Mouse (Mus musculus): ENCODE measurements around the gene Syde2. TPM values are rescaled to one million over a fixed set of nuclear protein-coding genes. Genes with fewer than 3 reads are reported as not detected.

The Syde2 gene
- polyA plus RNA-seq, 1 experiment from 2014 or later = 1.7 TPM

DNA sequence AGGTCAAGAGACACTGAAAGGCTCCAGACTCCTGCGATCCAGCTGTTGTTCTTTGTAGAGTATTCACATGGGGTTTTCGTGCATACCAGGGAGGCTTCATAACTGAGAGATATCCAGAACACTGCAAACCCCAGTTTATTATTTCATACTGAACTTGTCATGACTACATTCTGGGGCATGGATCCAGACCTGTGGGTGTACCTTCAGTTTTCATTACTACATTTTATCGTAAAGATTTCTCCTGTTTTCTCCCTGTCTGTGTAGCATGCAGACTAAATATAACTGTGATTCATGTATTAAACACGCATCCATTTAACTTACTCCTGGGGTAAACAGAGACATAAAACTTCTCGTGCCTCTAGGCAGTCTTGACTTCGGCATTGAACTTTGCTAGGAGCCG, 12.7 kb upstream of the Syde2 start:
- peaks cover 4% of the 10 kb centered on the region for H3K4me1 ChIP-seq

DNA sequence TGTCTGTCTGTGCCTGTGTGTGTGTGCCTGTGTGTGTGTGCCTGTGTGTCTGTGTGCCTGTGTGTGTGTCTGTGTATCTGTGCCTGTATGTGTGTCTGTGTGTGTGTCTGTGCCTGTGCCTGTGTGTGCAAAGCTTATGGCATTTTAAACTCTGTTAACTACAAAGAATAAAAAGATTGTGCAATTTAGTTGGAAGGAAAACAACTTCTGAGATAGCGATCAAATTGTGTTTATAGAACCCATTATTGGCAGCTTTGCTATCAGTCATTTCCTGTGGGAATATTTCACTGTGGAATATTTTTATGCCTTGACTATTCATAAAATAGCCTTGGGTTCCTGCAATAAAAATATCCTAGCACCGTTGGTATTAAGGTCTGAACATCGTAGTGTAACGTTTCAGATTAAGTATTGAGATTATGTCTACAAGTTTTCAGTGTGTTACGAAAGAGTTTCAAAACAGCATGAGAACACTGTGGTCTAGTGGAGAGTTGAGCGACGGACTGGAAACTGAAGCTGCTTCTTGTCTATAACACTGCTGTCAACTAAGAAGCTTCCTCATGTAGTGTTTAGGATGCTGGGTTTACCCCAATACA, 2.2 kb upstream of the Syde2 start:
- no peak for ATAC-seq (ENCODE audit: insufficient number of reproducible peaks, low FRiP score, low TSS enrichment, low read depth)
- H3K36me3 ChIP-seq = no peaks in the 10 kb centered on the region
- H3K4me1 ChIP-seq = peaks cover 15% of the 10 kb centered on the region
- H3K4me2 ChIP-seq = no peak overlapping the region
- no peak overlapping the region for H3K9ac ChIP-seq
- H3K9me3 ChIP-seq = no peaks in the 10 kb centered on the region
- no peak overlapping the region for H3K4me3 ChIP-seq
- no peak overlapping the region for H3K27ac ChIP-seq
- WGBS = 55% methylated on average over 7 of the region's 7 CpGs
- H3K27me3 ChIP-seq = no peaks in the 10 kb centered on the region

More for the DNA sequence above, 12.7 kb upstream of the Syde2 start:
- Histone ChIP-seq H3K27ac (no peak overlapping the region), H3K4me3 (no peak overlapping the region), H3K36me3 (no peaks in the 10 kb centered on the region), H3K9me3 (no peaks in the 10 kb centered on the region), H3K4me2 (no peak overlapping the region), H3K9ac (no peak overlapping the region), H3K27me3 (no peaks in the 10 kb centered on the region)
- 52% methylated on average over 7 of the region's 7 CpGs for WGBS
- no peak for ATAC-seq (ENCODE audit: insufficient number of reproducible peaks, low FRiP score, low TSS enrichment, low read depth)

DNA sequence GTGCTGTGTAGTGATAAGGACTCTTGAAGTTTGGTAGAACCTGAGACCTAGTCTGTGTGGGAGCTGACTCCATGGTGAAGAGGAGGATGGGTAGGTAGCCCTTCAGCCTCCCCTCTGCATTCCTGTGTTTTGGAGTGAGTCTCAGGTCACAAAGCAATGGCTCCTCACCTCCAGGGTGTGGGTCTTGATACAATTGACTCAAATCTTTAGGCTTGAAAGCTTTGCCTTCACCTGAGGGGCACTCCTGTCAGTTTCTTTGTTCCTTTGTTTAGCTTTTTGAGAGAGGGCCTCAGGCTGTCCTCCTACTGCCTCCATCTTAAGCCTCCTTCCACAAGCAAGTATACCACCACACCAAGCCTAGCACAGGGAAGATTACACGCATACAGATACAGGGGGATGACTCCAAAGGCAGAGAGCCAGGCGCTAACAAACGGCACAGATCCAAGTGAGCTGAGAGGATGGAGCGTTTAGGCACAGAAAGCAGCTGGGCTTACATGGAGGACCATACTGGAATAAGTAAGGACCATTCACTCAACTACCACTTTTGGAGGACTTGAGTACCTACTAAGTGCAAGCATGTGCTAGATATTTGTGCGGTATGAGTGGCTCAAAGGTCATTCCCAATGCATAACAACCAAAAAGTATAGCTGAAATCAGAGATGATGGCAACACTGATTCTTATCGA, 1.2 kb upstream of the Syde2 start:
- WGBS = 63% methylated on average over 6 of the region's 6 CpGs
- no peaks in the 10 kb centered on the region for H3K9me3 ChIP-seq
- H3K4me2 ChIP-seq = no peak overlapping the region
- H3K27me3 ChIP-seq = no peaks in the 10 kb centered on the region
- H3K9ac ChIP-seq = no peak overlapping the region
- no peak overlapping the region for H3K4me3 ChIP-seq
- H3K4me1 ChIP-seq = peaks cover 15% of the 10 kb centered on the region
- H3K27ac ChIP-seq = no peak overlapping the region
- ATAC-seq (ENCODE audit: insufficient number of reproducible peaks, low FRiP score, low TSS enrichment, low read depth) = no peak
- H3K36me3 ChIP-seq = no peaks in the 10 kb centered on the region

DNA sequence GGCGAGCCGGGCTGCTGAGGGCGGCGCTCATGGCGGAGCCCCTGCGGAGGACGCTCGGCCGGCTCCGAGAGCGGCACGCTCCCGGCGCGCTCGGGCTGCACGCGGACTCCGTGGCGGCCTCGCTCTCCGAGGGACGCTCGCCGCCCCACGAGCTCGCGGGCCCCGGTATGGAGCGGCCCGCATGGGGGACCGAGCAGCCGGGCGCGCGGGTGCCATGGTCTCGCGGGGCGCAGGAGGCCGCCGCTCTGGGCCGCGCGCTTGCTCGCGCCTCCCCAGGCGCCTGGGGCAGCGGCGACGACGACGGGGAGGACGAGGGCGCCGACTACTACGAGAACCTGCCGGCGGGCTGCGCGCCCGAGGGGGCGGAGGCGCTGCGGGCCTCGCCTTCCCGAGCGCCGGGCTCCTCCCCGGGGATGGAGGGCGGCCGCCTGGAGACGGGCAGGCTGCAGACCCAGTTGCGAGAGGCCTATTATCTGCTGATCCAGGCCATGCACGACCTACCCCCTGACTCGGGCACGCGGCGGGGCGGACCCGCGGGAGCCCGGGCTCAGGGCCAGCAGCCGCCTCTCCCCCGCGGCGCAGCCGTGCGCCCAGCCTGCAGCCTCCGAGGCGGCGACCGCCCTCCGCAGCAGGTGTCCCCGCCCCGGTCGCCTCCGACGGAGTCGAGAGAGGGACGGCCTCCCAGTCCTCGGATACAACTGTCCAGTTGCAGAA, 457 bp downstream of the Syde2 start:
- peak; percentile 76 for ATAC-seq (ENCODE audit: insufficient number of reproducible peaks, low FRiP score, low TSS enrichment, low read depth)
- WGBS = under 1% methylated on average over 96 of the region's 101 CpGs

DNA sequence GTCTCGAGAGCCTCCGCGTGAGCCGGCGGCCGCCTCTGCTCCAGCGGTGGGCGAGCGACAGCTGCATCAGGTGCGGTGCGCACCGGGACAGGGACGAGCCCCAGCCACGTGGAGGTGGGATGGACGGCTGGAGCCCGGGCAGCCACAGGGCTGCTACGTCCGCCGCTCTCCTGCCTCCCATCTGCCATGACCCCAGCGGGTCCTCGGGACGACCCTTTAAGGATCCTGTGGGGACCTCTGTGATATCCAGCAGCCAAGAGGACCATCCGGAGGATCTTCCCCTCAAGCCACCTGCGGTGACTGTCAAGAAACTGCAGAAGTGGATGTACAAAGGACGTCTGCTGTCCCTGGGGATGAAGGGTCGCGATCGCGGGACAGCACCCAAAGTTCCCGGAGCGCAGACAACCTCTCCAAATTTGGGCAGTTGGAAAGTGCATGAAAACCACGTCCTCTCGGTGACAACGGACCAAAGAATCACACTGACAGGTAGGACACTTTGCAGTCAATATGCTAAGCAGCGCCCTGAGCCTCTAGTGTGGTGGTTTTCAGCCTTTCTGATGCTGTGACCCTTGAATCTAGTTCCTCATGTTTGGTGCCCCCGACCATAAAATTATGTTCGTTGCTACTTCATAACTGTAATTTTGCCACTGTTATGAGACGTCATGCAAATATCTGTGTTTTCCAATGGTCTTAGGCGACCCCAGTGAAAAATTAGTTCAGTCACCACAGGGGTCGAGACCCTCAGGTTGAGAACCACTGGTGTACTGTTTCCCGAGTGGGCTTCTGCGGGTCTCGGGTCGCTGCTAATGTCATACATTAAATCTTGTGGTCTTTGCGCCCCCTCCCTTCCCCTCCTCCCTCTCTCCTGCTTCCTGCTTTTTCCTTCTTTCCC, 1.3 kb downstream of the Syde2 start:
- ATAC-seq (ENCODE audit: insufficient number of reproducible peaks, low FRiP score, low TSS enrichment, low read depth) = peak; percentile 22
- no peaks in the 10 kb centered on the region for H3K9me3 ChIP-seq
- H3K27ac ChIP-seq = peak overlapping the region; percentile 90
- H3K4me1 ChIP-seq = peaks cover 30% of the 10 kb centered on the region
- peak overlapping the region; percentile 93 for H3K4me2 ChIP-seq
- H3K36me3 ChIP-seq = no peaks in the 10 kb centered on the region
- H3K27me3 ChIP-seq = no peaks in the 10 kb centered on the region
- peak overlapping the region; percentile 68 for H3K4me3 ChIP-seq
- under 1% methylated on average over 44 of the region's 45 CpGs for WGBS
- peak overlapping the region; percentile 64 for H3K9ac ChIP-seq

More for the DNA sequence above, 457 bp downstream of the Syde2 start:
- H3K9ac ChIP-seq = peak overlapping the region; percentile 64
- no peaks in the 10 kb centered on the region for H3K36me3 ChIP-seq
- H3K9me3 ChIP-seq = no peaks in the 10 kb centered on the region
- peak overlapping the region; percentile 93 for H3K4me2 ChIP-seq
- peak overlapping the region; percentile 90 for H3K27ac ChIP-seq
- H3K4me1 ChIP-seq = peaks cover 25% of the 10 kb centered on the region
- H3K27me3 ChIP-seq = no peaks in the 10 kb centered on the region
- peak overlapping the region; percentile 68 for H3K4me3 ChIP-seq

DNA sequence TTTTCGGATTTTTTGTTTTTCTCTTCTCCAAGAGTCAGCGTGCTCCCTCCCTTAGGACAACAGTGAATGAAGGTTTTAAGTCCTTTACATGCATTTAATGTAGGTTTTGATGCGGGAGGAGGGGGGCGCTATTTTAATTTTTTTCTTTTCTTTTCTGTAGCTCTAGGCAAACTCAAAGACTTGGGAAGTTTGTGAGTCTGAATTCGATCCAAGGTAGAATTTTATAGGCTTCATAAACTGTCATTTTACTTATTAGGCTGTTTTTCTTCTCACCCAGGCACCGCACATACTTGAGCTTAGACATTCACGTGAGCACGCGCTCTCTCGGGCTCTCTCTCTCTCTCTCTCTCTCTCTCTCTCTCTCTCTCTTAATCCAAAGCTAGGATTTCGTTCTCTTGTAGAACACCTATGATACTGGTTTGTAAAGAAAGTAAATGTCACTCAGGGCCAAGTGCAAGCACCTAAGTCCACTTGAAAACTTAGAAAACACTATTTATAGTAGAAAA, 2.0 kb downstream of the Syde2 start:
- Histone ChIP-seq H3K36me3 (no peaks in the 10 kb centered on the region), H3K4me2 (peak overlapping the region; percentile 93), H3K9me3 (no peaks in the 10 kb centered on the region), H3K27me3 (no peaks in the 10 kb centered on the region), H3K9ac (no peak overlapping the region), H3K4me1 (peaks cover 30% of the 10 kb centered on the region), H3K27ac (no peak overlapping the region), H3K4me3 (peak overlapping the region; percentile 68)
- WGBS = 2% methylated on average over 11 of the region's 11 CpGs
- ATAC-seq (ENCODE audit: insufficient number of reproducible peaks, low FRiP score, low TSS enrichment, low read depth) = no peak

DNA sequence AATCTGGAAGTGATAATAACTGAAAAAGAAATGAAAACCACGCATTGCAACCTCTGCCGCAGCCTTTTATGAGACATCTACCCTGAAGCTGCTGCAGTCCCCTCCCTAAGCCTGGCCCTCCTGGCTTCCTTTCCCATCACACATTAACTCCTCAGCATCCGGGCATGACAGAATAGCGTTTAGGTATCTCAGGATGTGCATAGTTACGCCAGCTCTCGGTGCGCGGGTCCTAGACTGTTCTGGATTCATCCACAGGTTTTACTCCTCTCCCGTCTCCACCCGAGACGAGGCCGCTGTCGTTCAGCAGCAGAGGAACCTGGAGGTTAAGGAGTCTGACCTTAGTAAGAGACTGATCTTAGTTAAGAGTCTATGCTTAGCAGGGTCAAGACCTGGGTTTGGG, 3.5 kb downstream of the Syde2 start:
- H3K9ac ChIP-seq = no peak overlapping the region

DNA sequence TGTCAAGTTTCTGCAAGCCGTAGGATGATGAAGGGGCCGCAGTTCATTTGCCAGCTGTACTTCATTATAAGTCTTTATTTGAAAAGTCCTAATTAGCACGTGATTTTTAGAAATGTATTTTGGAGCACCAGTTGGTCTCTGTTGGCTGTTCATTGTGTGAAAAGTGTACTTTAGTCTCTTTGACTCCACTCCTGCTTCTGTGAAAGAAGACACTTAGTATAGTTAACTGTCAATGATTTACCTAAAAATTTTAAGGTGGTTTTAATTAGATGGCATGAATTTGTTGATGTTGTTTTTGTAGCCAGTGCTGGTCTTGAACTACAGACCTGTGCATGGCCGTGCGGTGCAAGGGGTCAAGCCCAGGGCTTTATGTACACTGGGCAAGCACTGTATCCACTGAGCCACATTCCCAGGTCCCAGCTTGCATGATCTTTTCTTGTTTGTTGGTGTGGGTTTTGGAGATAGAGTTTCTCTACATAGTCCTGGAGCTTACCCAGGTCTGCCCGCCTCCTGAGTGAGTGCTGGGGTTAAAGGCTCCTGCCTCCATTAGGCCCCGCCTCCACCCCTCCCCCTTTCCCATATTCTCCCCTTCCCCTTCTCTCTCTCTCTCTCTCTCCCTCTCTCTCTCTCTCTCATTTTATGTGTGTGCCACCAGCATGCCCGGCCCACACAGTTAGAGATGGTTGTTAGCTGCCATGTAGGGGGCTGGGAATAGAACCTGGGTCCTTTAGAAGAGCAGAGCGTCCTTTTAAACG, 4.5 kb downstream of the Syde2 start:
- Histone ChIP-seq H3K4me1 (peaks cover 30% of the 10 kb centered on the region), H3K27me3 (no peaks in the 10 kb centered on the region), H3K4me3 (no peak overlapping the region), H3K4me2 (no peak overlapping the region), H3K36me3 (no peaks in the 10 kb centered on the region), H3K27ac (no peak overlapping the region), H3K9me3 (no peaks in the 10 kb centered on the region), H3K9ac (no peak overlapping the region)
- 81% methylated on average over 10 of the region's 10 CpGs for WGBS
- ATAC-seq (ENCODE audit: insufficient number of reproducible peaks, low FRiP score, low TSS enrichment, low read depth) = no peak

More for the DNA sequence above, 3.5 kb downstream of the Syde2 start:
- Histone ChIP-seq H3K4me3 (no peak overlapping the region), H3K27me3 (no peaks in the 10 kb centered on the region), H3K36me3 (no peaks in the 10 kb centered on the region), H3K4me2 (no peak overlapping the region), H3K9me3 (no peaks in the 10 kb centered on the region), H3K4me1 (peaks cover 30% of the 10 kb centered on the region), H3K27ac (no peak overlapping the region)
- 62% methylated on average over 13 of the region's 13 CpGs for WGBS
- no peak for ATAC-seq (ENCODE audit: insufficient number of reproducible peaks, low FRiP score, low TSS enrichment, low read depth)

DNA sequence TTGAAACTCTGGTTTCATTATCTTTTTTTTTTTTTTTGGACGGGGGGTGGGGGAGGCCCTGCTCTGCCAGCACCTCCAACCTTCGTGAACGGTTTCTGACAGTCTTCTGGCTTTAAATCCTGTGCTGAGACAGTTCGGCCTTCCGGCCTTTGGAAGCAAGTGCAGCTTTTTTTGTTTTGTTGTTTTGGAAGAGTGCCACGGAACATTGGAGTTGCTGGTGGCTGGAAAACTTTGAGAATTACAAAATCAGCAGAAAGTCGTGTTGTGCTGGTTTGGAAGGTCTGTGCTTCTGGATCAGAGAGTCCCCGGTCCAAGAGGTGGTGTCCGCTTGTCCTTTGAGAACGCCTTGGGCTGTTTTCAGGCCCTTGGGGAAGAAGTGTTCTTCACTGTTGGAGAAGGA, 5.1 kb downstream of the Syde2 start:
- no peak for ATAC-seq (ENCODE audit: insufficient number of reproducible peaks, low FRiP score, low TSS enrichment, low read depth)
- no peak overlapping the region for H3K9ac ChIP-seq
- H3K9me3 ChIP-seq = no peaks in the 10 kb centered on the region
- H3K27ac ChIP-seq = no peak overlapping the region; the same call in 1 of the 2 replicates
- no peaks in the 10 kb centered on the region for H3K27me3 ChIP-seq
- 50% methylated on average over 10 of the region's 10 CpGs for WGBS
- H3K4me2 ChIP-seq = 0 out of 2 replicates have a peak overlapping the region, but pooled peaks have one; percentile 10
- no peaks in the 10 kb centered on the region for H3K36me3 ChIP-seq
- H3K4me3 ChIP-seq = no peak overlapping the region
- peaks cover 30% of the 10 kb centered on the region for H3K4me1 ChIP-seq

DNA sequence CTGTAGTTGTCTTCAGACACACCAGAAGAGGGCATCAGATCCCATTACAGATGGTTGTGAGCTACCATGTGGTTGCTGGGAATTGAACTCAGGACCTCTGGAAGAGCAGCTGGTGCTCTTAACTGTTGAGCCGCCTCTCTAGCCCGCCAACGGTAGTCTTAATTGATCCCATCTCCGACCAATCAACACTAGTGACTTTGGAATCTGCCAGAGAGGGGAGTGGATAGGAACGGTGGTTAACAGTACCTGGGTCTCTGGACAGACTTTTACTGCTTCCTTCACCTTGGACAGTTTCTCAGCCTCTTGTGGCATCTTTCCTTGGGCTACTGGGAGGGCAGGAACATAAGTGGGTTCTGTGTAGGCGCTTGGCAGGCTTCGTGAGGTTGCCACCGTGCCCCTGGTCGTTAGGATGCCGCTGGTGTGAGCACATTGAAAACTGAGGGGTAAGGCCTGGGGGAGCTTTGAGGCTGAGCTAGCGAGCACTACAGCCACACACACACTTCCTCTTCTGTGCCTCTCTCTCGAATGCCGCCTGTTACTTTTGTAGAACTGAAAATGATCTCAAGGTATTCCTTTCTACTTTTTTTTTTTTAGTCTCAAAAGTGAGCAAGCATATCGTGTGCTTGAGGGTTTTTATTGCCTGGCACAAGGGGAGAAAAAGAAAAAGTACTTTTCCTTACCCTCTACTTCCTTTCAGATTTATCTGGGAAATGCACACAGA, 6.0 kb downstream of the Syde2 start:
- Histone ChIP-seq H3K27me3 (no peaks in the 10 kb centered on the region), H3K4me3 (no peak overlapping the region), H3K27ac (0 out of 2 replicates have a peak overlapping the region, but pooled peaks have one; percentile 17), H3K9me3 (no peaks in the 10 kb centered on the region), H3K4me1 (peaks cover 28% of the 10 kb centered on the region), H3K36me3 (0 out of 2 replicates have a peak, but pooled peaks cover 3% of the 10 kb centered on the region), H3K4me2 (no peak overlapping the region), H3K9ac (no peak overlapping the region)
- 62% methylated on average over 14 of the region's 14 CpGs for WGBS
- ATAC-seq (ENCODE audit: insufficient number of reproducible peaks, low FRiP score, low TSS enrichment, low read depth) = no peak

Measured in limb, embryonic 15.5 days (tissue).